Mouse (Mus musculus) heart, embryonic 14.5 days (tissue): ENCODE data around the gene Meiob. TPM values are rescaled to one million over a fixed set of nuclear protein-coding genes. Genes with fewer than 3 reads are reported as not detected.

Experiments used
- ATAC-seq: fragments of 200-750 bp; cut with Nextera tagmentation; 2 replicates; pipeline ENCODE4 v1.8.0; 2017; ENCODE audit warnings: low read depth, moderate TSS enrichment; ENCODE audit not compliant: insufficient number of reproducible peaks, insufficient read depth, low FRiP score
- H3K27ac ChIP-seq, 2 experiments: fragments of 200-500 bp in 1 of 2; fragments of 300-500 bp in 1 of 2; sonication (generic) in 1 of 2; replicated peaks in 1 of 2; 2 replicates each; pipeline ENCODE4 v1.5.1; 2012 to 2014; ENCODE audit warnings: low read depth in 2 of 2, low read length in 2 of 2, control low read depth in 1 of 2, mild to moderate bottlenecking in 1 of 2, mixed read lengths in 1 of 2; ENCODE audit not compliant: control insufficient read depth in 1 of 2, insufficient read depth in 1 of 2
- H3K27me3 ChIP-seq: fragments of 300-500 bp; sonication (generic); 2 replicates; pipeline ENCODE4 v1.6.1; 2014; ENCODE audit warnings: mild to moderate bottlenecking, low read length, control low read depth; ENCODE audit not compliant: control insufficient read depth, insufficient read depth
- H3K36me3 ChIP-seq: fragments of 300-500 bp; sonication (generic); 2 replicates; pipeline ENCODE4 v1.6.1; 2014; ENCODE audit warnings: mild to moderate bottlenecking, control low read depth, low read length, mixed read lengths; ENCODE audit not compliant: control insufficient read depth, insufficient read depth
- H3K4me1 ChIP-seq, 2 experiments: fragments of 200-500 bp in 1 of 2; fragments of 300-500 bp in 1 of 2; sonication (generic) in 1 of 2; 2 replicates each; pipeline ENCODE4 v1.6.1; 2012 to 2014; ENCODE audit warnings: low read length in 2 of 2, control low read depth in 1 of 2, mixed read lengths in 1 of 2; ENCODE audit not compliant: control insufficient read depth in 2 of 2, insufficient read depth in 2 of 2
- H3K4me2 ChIP-seq: fragments of 300-500 bp; sonication (generic); 2 replicates; pipeline ENCODE4 v1.6.1; 2014; ENCODE audit warnings: mild to moderate bottlenecking, low read length
- H3K4me3 ChIP-seq, 2 experiments: fragments of 200-500 bp in 1 of 2; fragments of 300-500 bp in 1 of 2; sonication (generic) in 1 of 2; 2 replicates each; pipeline ENCODE4 v1.5.1; 2012 to 2014; ENCODE audit warnings: low read length in 2 of 2, mild to moderate bottlenecking in 2 of 2, control low read depth in 1 of 2, low read depth in 1 of 2, moderate library complexity in 1 of 2; ENCODE audit not compliant: control insufficient read depth in 1 of 2, insufficient read depth in 1 of 2
- H3K9ac ChIP-seq: fragments of 300-500 bp; sonication (generic); 2 replicates; pipeline ENCODE4 v1.6.1; 2014; ENCODE audit warnings: mild to moderate bottlenecking, low read length
- H3K9me3 ChIP-seq: fragments of 300-500 bp; sonication (generic); 2 replicates; pipeline ENCODE4 v1.6.1; 2016; ENCODE audit warnings: low read length, control low read depth; ENCODE audit not compliant: control insufficient read depth
- WGBS: fragments of 180-500 bp; shearing (Covaris S2); extraction: QIAGEN DNeasy Blood & Tissue Kit; methylation state at CpG from one replicate; pipeline ENCODE4 v1.1.7; 2014; 5-methylcytosine and 5-hydroxymethylcytosine counted together
- polyA plus RNA-seq: library from polyadenylated mRNA; unstranded; fragments of >200 nt; fragmentation: Nextera tagmentation; extraction: Ambion mirVana; gene quantifications from 2 replicates; pipeline ENCODE4 v1.2.1, GENCODE M21; 2014

Meiob gene
- polyA plus RNA-seq, 1 experiment from 2014 or later, result not detected

DNA sequence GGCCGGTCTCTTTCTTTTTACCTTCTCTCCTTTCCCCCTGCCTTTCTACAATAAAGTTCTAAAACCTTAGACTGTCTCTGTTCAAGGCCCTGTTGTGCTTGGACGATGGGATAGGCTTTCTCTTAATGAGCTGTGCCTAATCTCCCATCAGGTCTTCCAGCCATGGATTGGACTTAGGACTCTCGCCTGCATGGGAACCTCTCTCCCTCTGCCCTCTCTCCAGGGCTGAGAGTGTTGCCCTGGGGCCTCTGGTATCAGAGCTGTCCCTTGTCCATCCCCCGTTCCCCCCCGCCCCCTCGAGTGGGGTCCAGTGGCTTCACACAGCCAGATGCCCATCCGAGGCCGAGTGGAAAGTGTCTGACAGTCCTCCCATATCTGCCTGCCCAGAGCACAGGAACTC lies 70.9 kb downstream of the Meiob start:
- WGBS, result 68% methylated on average over 8 of the region's 8 CpGs
- no peaks in the 10 kb centered on the region for H3K36me3 ChIP-seq
- no peak overlapping the region for H3K4me2 ChIP-seq
- H3K4me3 ChIP-seq, result no peak overlapping the region
- no peak for ATAC-seq
- no peak overlapping the region for H3K27ac ChIP-seq
- H3K9ac ChIP-seq, result no peak overlapping the region
- H3K9me3 ChIP-seq, result no peaks in the 10 kb centered on the region
- H3K27me3 ChIP-seq, result no peaks in the 10 kb centered on the region
- no peaks in the 10 kb centered on the region for H3K4me1 ChIP-seq

DNA sequence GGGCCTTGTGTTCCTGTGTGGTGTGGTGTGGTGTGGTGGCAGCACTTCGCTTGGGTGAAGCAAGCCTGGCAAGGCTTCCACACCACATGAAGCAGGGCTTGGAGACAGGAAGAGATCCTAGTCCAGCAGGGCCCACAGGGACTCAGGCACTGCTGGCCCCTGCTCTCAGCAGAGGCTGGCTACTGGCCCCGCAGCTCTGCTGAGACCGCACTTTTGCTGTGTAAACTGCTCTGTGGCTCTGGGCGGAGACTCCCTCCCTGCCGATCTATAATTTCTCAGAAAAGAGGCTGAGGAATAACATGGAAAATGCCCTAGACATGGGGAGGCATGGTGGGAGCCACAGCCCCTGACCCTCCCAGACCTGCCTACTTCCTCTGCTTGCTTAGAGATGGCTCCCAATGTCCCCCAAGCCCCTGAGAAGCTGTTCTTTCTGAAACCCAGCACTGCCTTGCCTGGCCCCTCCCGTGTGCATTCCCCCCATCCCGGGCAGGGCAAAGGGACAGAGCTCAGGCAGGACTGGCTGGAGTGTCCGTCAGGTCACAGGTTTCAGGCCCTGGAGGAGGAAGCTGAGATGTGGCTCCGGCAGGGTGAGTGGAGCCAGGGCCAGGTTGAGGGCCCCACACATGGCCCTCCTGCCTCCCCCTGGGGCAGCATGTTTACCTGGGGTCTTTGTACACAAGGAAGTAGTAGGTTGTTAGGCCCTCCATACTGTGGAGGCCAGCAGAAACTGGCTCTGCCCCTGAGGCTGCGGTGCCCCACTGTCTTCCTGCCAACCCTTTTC lies 73.4 kb downstream of the Meiob start:
- H3K4me1 ChIP-seq, result no peaks in the 10 kb centered on the region
- H3K27ac ChIP-seq, result no peak overlapping the region
- H3K36me3 ChIP-seq, result peaks cover 2% of the 10 kb centered on the region; the same call in 1 of the 2 replicates
- H3K4me3 ChIP-seq, result no peak overlapping the region
- H3K4me2 ChIP-seq, result no peak overlapping the region
- WGBS, result 64% methylated on average over 10 of the region's 10 CpGs
- no peak for ATAC-seq
- H3K9ac ChIP-seq, result no peak overlapping the region
- no peaks in the 10 kb centered on the region for H3K27me3 ChIP-seq
- no peaks in the 10 kb centered on the region for H3K9me3 ChIP-seq

DNA sequence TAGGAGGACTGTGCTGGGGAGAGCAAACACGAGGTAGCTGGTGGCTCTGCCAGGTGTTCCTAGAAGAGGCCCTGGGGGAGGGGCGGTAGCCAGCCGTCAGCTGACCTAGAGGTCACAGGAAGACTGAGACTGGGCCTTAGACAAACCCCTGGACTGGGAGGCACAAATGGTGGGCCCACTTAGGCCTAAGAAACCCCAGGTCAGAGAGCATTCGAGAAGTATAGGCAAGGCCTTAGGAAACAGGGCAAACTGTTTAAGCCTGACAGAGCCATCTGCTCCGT lies 74.0 kb downstream of the Meiob start:
- H3K27me3 ChIP-seq, result no peaks in the 10 kb centered on the region
- H3K4me3 ChIP-seq, result no peak overlapping the region
- no peak overlapping the region for H3K9ac ChIP-seq
- H3K9me3 ChIP-seq, result no peaks in the 10 kb centered on the region
- peaks cover 7% of the 10 kb centered on the region for H3K36me3 ChIP-seq
- no peak overlapping the region for H3K4me2 ChIP-seq
- ATAC-seq, result no peak
- no peaks in the 10 kb centered on the region for H3K4me1 ChIP-seq
- no peak overlapping the region for H3K27ac ChIP-seq
- 43% methylated on average over 5 of the region's 5 CpGs for WGBS

DNA sequence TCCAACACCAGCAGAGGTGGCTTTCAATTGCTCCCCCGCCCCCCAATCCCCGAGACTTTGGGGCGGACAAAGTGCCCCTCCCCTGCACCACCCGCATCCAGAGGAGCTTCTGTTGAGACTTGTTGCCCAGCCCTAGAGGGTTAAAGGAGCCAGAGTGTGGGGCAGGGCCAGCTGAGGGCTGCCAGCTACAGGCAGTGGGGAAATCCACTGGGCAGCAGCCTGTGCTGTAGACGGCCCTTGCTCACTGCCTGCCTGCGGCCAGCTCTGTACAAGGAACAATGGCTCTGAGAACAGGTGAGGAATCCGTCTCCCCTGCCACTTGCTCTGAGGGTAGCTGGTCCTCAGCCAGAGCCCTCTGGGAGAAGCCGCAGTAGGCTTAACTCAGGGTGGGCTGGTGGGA lies 74.4 kb downstream of the Meiob start:
- H3K4me3 ChIP-seq, result no peak overlapping the region
- 70% methylated on average over 8 of the region's 8 CpGs for WGBS
- ATAC-seq, result no peak
- H3K9me3 ChIP-seq, result no peaks in the 10 kb centered on the region
- H3K4me2 ChIP-seq, result no peak overlapping the region
- H3K9ac ChIP-seq, result no peak overlapping the region
- no peaks in the 10 kb centered on the region for H3K4me1 ChIP-seq
- no peak overlapping the region for H3K27ac ChIP-seq
- peaks cover 12% of the 10 kb centered on the region for H3K36me3 ChIP-seq
- H3K27me3 ChIP-seq, result no peaks in the 10 kb centered on the region

DNA sequence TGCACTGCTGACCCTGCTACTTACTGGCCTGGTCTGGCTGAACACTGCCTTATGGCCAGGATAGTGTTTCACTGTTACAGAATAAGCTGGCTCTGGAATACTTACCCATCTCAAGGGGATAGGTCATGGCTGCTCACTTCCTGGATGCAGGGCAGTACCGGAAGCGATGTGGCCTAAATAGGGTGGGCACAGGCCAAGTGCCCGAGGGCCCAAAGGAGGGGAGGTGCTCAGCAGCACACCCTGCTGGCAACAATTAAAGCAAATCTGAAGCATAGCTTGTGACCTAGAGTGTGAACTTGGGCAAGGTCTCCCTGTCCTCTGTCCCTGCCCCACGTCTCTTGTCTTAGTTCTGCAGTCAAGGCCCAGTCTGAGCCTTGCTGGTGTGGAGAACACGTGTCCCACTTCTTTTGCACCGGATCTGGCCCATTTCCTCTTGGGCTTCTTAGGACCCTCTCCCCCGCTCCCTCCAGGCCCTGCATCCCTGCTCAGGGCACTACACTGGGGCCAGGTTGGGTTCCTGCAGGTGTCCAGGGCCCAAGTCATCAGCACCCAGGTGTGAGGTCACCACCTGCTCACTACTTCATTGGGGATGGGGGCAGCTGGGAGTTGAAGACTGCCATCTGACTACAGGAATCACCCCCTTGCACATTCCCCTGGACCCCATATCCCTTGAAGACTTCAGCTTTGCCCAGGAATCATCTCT lies 77.8 kb downstream of the Meiob start:
- Histone ChIP-seq H3K36me3 (peaks cover 22% of the 10 kb centered on the region), H3K27me3 (no peaks in the 10 kb centered on the region), H3K4me1 (peaks cover 5 to 9% of the 10 kb centered on the region in 2 experiments; a peak in 3 of 4 replicates), H3K4me2 (no peak overlapping the region), H3K4me3 (no peak overlapping the region), H3K9me3 (no peaks in the 10 kb centered on the region), H3K9ac (no peak overlapping the region), H3K27ac (no peak overlapping the region)
- 52% methylated on average over 7 of the region's 7 CpGs for WGBS
- no peak for ATAC-seq

DNA sequence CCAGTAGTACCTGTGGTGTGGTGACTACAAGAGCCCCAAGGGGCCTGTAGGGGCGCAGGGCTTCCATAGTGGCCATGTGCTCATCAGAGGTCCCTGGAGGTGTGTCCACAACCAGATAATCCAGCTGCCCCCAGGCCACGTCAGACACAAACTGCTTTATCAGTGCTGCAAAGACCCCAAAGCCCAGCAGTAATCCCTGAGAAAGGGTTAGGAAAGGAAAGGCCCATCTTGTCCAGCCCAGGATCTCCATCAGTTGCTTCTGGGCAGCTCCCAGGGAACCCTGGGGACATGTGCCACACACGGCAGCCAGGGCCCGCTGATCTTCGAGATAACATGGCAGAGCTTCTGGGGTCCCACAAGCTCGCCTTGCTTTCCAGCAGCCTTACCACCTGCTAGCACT lies 80.3 kb downstream of the Meiob start:
- Histone ChIP-seq H3K27ac (no peak overlapping the region), H3K9me3 (no peaks in the 10 kb centered on the region), H3K4me3 (no peak overlapping the region), H3K4me1 (peaks cover 11 to 19% of the 10 kb centered on the region in 2 experiments), H3K4me2 (no peak overlapping the region), H3K36me3 (peaks cover 39% of the 10 kb centered on the region), H3K27me3 (no peaks in the 10 kb centered on the region), H3K9ac (no peak overlapping the region)
- no peak for ATAC-seq
- WGBS, result 83% methylated on average over 6 of the region's 6 CpGs

DNA sequence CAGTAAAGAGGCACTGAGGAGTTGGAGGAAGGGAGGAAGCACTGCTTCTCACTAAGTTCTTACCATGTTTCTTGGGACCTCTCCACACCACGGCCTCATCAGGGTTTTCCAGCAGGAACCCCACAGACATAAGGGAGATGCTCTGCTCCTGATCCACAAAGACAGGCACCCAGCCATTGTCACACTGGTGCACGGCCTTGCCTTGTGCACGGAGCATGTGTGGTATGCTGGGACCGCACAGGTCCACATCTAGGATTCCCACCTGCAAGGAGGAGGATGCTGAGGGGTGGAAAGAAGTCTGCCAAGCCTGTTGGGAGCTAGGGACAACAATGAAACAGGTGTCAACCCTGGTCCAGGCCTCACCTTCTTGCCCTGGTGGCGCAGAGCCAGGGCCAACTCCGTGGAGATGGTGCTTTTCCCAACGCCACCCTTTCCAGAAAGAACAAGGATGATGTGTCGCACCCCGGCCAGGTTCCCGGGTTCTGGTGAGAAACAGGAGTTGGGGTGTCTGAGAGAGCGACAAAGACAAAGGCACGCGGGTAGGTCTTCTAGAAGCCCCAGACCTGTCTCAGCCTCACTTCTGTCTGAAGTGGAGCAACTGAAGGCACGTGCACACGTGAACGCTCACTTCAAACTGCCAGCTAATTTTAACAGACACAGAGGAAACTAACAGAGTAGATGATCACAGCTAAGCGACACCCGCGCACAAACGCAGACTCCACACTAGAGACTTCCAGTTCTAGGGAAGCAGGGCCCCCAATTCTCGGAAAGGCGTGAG lies 81.5 kb downstream of the Meiob start:
- Histone ChIP-seq H3K9ac (peak overlapping the region; percentile 70), H3K4me1 (peaks cover 11 to 19% of the 10 kb centered on the region in 2 experiments), H3K27ac (no peak overlapping the region), H3K36me3 (peaks cover 50% of the 10 kb centered on the region), H3K9me3 (no peaks in the 10 kb centered on the region), H3K4me2 (peak overlapping the region; percentile 90), H3K4me3 (peak overlapping the region; percentile 67 to 86), H3K27me3 (no peaks in the 10 kb centered on the region)
- 23% methylated on average over 22 of the region's 22 CpGs for WGBS
- ATAC-seq, result no peak
